Mouse (Mus musculus): ENCODE data around the gene Grik3. TPM values are rescaled to one million over a fixed set of nuclear protein-coding genes. Genes with fewer than 3 reads are reported as not detected.

Grik3 gene
- polyA plus RNA-seq, 1 experiment, result not detected

DNA sequence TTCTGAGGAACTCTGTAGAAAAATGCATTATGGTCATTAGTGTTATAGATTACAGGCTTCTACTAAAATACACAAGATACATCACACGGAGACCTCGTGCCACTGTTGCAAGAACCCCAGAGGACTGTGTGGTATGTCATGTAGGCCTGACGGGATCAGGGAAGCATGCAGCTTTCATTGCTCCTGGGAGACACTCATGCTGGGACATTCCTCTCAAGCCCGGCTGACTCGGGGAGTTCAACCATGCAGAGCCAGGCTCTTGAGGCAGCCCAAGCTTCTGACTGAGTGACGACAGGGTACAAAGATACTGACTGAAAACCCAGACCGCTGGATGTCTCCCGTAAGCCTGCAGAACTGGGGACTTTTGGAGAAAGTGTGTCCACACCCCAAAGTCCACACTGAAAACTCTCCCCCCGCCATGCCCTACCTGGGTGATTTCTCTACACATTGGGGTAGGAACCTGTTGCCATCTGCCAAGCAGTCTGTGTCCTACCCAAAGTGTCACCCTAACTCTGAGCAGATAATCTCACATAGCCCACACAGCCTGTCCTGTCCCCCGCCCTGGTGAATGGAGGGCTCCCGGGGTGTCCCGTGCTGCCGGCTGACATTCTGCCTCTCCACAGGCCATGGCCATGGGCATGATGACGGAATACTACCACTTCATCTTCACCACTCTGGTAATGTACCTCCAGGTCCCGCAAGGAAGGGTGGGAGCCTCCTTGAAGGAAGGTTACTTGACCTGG is 150.6 kb downstream of the Grik3 start:
- Histone ChIP-seq H3ac (ENCODE audit: control insufficient read depth, insufficient read length) (no peak overlapping the region), H3K36me3 (ENCODE audit: control insufficient read depth, insufficient read depth) (no peaks in the 10 kb centered on the region), H3K79me2 (ENCODE audit: control insufficient read depth, insufficient read depth) (no peaks in the 10 kb centered on the region), H3K4me2 (ENCODE audit: low read depth) (no peak overlapping the region), H3K4me3 (no peak overlapping the region), H3K27me3 (ENCODE audit: control insufficient read depth, insufficient read depth, insufficient read length) (no peaks in the 10 kb centered on the region)
- TF ChIP-seq POLR2AphosphoS2 (IDR thresholded peaks at IDR 0.05; ENCODE audit: insufficient read length, low read depth) (no peak), USF1 (IDR thresholded peaks at IDR 0.05; ENCODE audit: low read depth) (no peak), TCF3 (IDR thresholded peaks at IDR 0.05; ENCODE audit: insufficient read length, low read depth) (no peak), MYOG (IDR thresholded peaks at IDR 0.05; ENCODE audit: control insufficient read depth in 1 of 3, insufficient read depth in 1 of 3, insufficient read length in 2 of 3, low read depth in 2 of 3) (no peak), MAX (IDR thresholded peaks at IDR 0.05; ENCODE audit: low read depth) (no peak), REST (IDR thresholded peaks at IDR 0.05; ENCODE audit: insufficient read depth, insufficient read length) (no peak), CEBPB (IDR thresholded peaks at IDR 0.05; ENCODE audit: insufficient read depth, poor library complexity, severe bottlenecking) (no peak), TCF12 (IDR thresholded peaks at IDR 0.05; ENCODE audit: insufficient read depth, poor library complexity, severe bottlenecking) (no peak), SRF (IDR thresholded peaks at IDR 0.05; ENCODE audit: control insufficient read depth, insufficient read length, low read depth) (no peak), POLR2A (IDR thresholded peaks at IDR 0.05; ENCODE audit: insufficient read length, low read depth) (no peak)

DNA sequence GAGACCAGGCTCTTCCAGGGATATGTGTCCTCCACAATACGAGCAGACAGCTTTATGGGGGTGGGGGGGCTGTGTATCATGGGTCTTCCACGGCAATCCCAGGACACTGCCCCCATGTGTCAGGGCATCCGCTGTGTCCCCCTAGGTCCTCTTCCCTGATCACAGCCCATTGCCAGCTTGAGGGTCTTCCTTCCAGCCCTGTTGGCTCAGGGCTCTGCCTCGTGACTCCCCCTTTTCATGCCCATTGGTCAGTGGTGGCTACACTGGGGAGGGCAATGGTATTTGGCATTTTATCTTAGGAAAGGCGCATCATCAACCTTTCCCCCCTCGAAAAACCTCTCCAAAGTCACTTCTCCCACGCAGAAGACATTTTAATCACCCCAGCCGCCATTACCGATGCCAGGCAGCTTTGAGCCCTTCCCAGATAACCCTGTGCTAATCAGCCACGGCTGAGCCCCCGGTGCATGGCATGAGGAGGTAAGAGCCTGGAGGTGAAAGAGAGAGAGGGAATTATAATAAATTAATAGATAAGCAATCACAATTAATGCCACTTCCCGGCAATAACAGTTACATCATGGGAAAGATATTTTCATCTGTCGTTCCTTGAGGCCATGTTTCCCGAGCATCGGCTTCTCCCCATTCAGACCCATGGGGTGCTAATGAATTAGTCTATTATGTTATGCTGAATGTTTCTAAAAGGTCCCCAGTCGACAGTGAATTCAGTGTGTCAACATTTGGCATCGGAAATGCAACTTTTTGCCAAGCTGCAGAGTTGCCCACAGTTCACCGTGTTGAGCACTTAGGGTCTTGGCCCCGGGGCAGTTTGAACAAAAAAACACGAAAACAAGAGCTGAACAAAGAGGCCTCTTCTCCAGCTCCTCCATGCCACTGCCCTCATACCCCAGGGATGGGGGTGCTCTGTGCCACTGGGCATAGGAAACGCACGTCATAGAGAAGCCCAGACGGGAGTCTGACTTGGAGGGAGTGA is 154.4 kb downstream of the Grik3 start:
- H3K4me3 ChIP-seq, result no peak overlapping the region
- H3K27me3 ChIP-seq (ENCODE audit: control insufficient read depth, insufficient read depth, insufficient read length), result no peaks in the 10 kb centered on the region

DNA sequence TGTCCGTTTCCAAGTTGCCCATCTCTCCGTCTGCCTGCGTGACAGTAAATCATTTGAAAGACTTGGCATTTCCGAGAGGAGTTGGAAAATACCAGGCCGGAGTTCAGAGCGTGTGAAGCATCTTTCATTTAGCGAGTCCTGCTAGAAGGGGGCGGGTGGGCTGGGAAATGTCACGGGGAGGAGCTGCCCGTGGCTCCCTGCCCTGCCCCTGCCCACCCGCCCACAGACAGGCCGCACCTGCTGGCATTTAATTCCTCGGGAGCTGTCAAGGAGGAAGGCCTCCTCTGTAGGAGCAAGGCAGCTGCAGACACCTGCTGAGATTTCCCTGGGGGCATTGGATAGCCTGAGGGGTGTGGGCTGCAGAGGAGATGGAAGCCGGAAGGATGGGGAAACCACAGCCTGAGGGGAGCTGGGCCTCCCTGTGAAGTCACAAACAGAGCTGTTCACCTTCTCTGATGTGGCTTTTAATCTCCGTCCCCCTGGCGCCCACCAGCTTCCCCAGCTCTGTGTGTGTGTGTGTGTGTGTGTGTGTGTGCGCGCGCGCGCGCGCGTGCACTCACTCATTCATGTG is 161.3 kb downstream of the Grik3 start:
- Histone ChIP-seq H3K4me2 (ENCODE audit: low read depth) (no peak overlapping the region), H3K36me3 (ENCODE audit: control insufficient read depth, insufficient read depth) (no peaks in the 10 kb centered on the region), H3K27me3 (ENCODE audit: control insufficient read depth, insufficient read depth, insufficient read length) (no peaks in the 10 kb centered on the region), H3ac (ENCODE audit: control insufficient read depth, insufficient read length) (no peak overlapping the region), H3K79me2 (ENCODE audit: control insufficient read depth, insufficient read depth) (no peaks in the 10 kb centered on the region), H3K4me3 (no peak overlapping the region)
- no peak for TF ChIP-seq CEBPB (IDR thresholded peaks at IDR 0.05; ENCODE audit: insufficient read depth, poor library complexity, severe bottlenecking)
- no peak for TF ChIP-seq TCF12 (IDR thresholded peaks at IDR 0.05; ENCODE audit: insufficient read depth, poor library complexity, severe bottlenecking)
- TF ChIP-seq MAX (IDR thresholded peaks at IDR 0.05; ENCODE audit: low read depth), result no peak
- TF ChIP-seq TCF3 (IDR thresholded peaks at IDR 0.05; ENCODE audit: insufficient read length, low read depth), result no peak
- TF ChIP-seq MYOD1 (IDR thresholded peaks at IDR 0.05; ENCODE audit: control insufficient read depth in 1 of 3, insufficient read length in 2 of 3, low read depth in 2 of 3), result no peak
- no peak for TF ChIP-seq SRF (IDR thresholded peaks at IDR 0.05; ENCODE audit: control insufficient read depth, insufficient read length, low read depth)
- no peak for TF ChIP-seq MYOG (IDR thresholded peaks at IDR 0.05; ENCODE audit: control insufficient read depth in 1 of 3, insufficient read depth in 1 of 3, insufficient read length in 2 of 3, low read depth in 2 of 3)
- no peak for TF ChIP-seq E2F4 (IDR thresholded peaks at IDR 0.05; ENCODE audit: insufficient read depth)
- TF ChIP-seq POLR2AphosphoS2 (IDR thresholded peaks at IDR 0.05; ENCODE audit: insufficient read length, low read depth), result no peak
- TF ChIP-seq USF1 (IDR thresholded peaks at IDR 0.05; ENCODE audit: low read depth), result no peak
- no peak for TF ChIP-seq POLR2A (IDR thresholded peaks at IDR 0.05; ENCODE audit: insufficient read length, low read depth)
- no peak for TF ChIP-seq REST (IDR thresholded peaks at IDR 0.05; ENCODE audit: insufficient read depth, insufficient read length)

More for the DNA sequence above, 154.4 kb downstream of the Grik3 start:
- Histone ChIP-seq H3K79me2 (ENCODE audit: control insufficient read depth, insufficient read depth) (no peaks in the 10 kb centered on the region), H3K4me2 (ENCODE audit: low read depth) (no peak overlapping the region), H3ac (ENCODE audit: control insufficient read depth, insufficient read length) (no peak overlapping the region), H3K36me3 (ENCODE audit: control insufficient read depth, insufficient read depth) (no peaks in the 10 kb centered on the region)
- no peak for TF ChIP-seq CEBPB (IDR thresholded peaks at IDR 0.05; ENCODE audit: insufficient read depth, poor library complexity, severe bottlenecking)
- TF ChIP-seq MYOG (IDR thresholded peaks at IDR 0.05; ENCODE audit: control insufficient read depth in 1 of 3, insufficient read depth in 1 of 3, insufficient read length in 2 of 3, low read depth in 2 of 3), result no peak
- no peak for TF ChIP-seq TCF3 (IDR thresholded peaks at IDR 0.05; ENCODE audit: insufficient read length, low read depth)
- TF ChIP-seq POLR2AphosphoS2 (IDR thresholded peaks at IDR 0.05; ENCODE audit: insufficient read length, low read depth), result no peak
- TF ChIP-seq REST (IDR thresholded peaks at IDR 0.05; ENCODE audit: insufficient read depth, insufficient read length), result no peak

DNA sequence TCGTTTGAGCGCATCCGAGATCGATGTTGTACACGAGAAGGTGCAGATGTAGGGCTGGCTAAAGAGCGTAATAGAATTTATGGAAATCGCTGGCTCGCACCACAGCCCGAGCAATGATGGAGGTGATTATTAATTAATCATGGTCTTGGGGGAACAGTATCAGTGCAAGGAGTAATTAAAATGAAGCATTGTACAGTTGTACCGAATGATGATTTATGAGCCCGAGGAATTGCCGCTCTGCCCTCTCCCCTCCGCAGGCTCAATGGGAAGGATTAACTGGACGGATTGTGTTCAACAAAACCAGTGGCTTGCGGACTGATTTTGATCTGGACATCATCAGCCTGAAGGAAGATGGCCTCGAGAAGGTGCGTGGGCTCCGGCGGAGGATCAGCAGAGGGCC is 165.5 kb downstream of the Grik3 start:
- Histone ChIP-seq H3K4me2 (ENCODE audit: low read depth) (no peak overlapping the region), H3ac (ENCODE audit: control insufficient read depth, insufficient read length) (no peak overlapping the region), H3K79me2 (ENCODE audit: control insufficient read depth, insufficient read depth) (no peaks in the 10 kb centered on the region), H3K36me3 (ENCODE audit: control insufficient read depth, insufficient read depth) (no peaks in the 10 kb centered on the region), H3K4me3 (no peak overlapping the region), H3K27me3 (ENCODE audit: control insufficient read depth, insufficient read depth, insufficient read length) (no peaks in the 10 kb centered on the region)
- TF ChIP-seq USF1 (IDR thresholded peaks at IDR 0.05; ENCODE audit: low read depth), result no peak
- no peak for TF ChIP-seq E2F4 (IDR thresholded peaks at IDR 0.05; ENCODE audit: insufficient read depth)
- no peak for TF ChIP-seq POLR2A (IDR thresholded peaks at IDR 0.05; ENCODE audit: insufficient read length, low read depth)
- TF ChIP-seq MAX (IDR thresholded peaks at IDR 0.05; ENCODE audit: low read depth), result no peak
- no peak for TF ChIP-seq MYOD1 (IDR thresholded peaks at IDR 0.05; ENCODE audit: control insufficient read depth in 1 of 3, insufficient read length in 2 of 3, low read depth in 2 of 3)
- no peak for TF ChIP-seq MYOG (IDR thresholded peaks at IDR 0.05; ENCODE audit: control insufficient read depth in 1 of 3, insufficient read depth in 1 of 3, insufficient read length in 2 of 3, low read depth in 2 of 3)
- TF ChIP-seq POLR2AphosphoS2 (IDR thresholded peaks at IDR 0.05; ENCODE audit: insufficient read length, low read depth), result no peak
- TF ChIP-seq CEBPB (IDR thresholded peaks at IDR 0.05; ENCODE audit: insufficient read depth, poor library complexity, severe bottlenecking), result no peak
- TF ChIP-seq SRF (IDR thresholded peaks at IDR 0.05; ENCODE audit: control insufficient read depth, insufficient read length, low read depth), result no peak
- no peak for TF ChIP-seq REST (IDR thresholded peaks at IDR 0.05; ENCODE audit: insufficient read depth, insufficient read length)
- TF ChIP-seq TCF3 (IDR thresholded peaks at IDR 0.05; ENCODE audit: insufficient read length, low read depth), result no peak
- TF ChIP-seq TCF12 (IDR thresholded peaks at IDR 0.05; ENCODE audit: insufficient read depth, poor library complexity, severe bottlenecking), result no peak
